Mouse (Mus musculus): ENCODE data around the gene Gm17349. TPM values are rescaled to one million over a fixed set of nuclear protein-coding genes. Genes with fewer than 3 reads are reported as not detected.

Gm17349 gene
- polyA plus RNA-seq, 1 experiment from 2014 or later: not detected

DNA sequence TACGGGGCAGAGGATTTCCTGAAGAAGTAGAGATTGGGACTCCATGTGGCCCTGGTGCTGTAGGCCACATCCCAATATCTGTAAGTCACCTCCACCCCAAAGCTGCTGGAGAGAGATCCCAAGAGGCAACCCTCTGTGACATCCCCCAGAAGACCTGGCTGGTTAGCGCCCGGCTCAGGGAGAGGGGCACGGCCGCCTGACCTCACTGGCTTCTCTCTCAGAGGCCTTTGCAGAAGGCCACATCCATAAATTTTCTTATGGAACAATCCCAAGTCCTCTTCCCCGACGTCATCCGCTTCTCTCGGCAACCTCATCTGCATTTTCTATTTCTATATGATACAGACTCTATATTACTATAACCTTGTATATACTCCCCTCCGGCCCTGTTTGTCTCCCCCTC lies 5.6 kb downstream of the Gm17349 start:
- H3K4me3 ChIP-seq (ENCODE audit: low read depth, low read length): no peak overlapping the region
- 81% methylated on average over 8 of the region's 10 CpGs for WGBS
- peaks cover 15% of the 10 kb centered on the region for H3K4me1 ChIP-seq (ENCODE audit: control insufficient read depth, insufficient read depth, low read length)
- DNase-seq (ENCODE audit: low spot score): no peak
- no peaks in the 10 kb centered on the region for H3K9me3 ChIP-seq (ENCODE audit: control insufficient read depth, low read length)
- no peak for ATAC-seq (ENCODE audit: low read depth)
- peaks cover 14% of the 10 kb centered on the region for H3K36me3 ChIP-seq (ENCODE audit: control insufficient read depth, insufficient read depth, low read length)
- no peaks in the 10 kb centered on the region for H3K27me3 ChIP-seq (replicated peaks; ENCODE audit: control insufficient read depth, insufficient read depth, low read length)
- H3K9ac ChIP-seq (ENCODE audit: low read depth, low read length): peak overlapping the region; percentile 25; the same call in 1 of the 2 replicates
- H3K4me2 ChIP-seq (ENCODE audit: low read depth, low read length): no peak overlapping the region
- no peak overlapping the region for H3K27ac ChIP-seq (replicated peaks; ENCODE audit: low read depth, low read length)

DNA sequence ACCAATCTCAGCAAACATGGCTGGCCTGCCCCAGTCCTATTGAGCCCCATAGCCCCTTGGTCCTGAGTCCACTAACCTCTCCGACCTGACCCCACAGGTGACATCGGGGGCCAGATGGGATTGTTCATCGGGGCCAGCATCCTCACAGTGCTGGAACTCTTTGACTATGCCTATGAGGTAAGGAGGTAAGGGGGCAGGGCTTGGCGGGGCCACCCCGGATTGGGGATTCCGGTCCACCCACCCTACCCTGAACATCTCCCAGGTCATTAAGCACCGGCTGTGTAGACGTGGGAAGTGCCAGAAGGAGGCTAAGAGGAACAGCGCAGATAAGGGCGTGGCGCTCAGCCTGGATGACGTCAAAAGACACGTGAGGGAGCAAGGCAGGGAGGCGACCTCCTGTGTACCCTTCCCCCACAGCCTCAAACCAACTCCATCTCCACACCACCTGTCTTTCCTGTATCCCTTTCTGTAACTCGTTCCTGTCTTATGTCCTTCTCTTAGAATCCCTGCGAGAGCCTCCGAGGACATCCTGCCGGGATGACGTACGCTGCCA lies 6.7 kb downstream of the Gm17349 start:
- H3K9me3 ChIP-seq (ENCODE audit: control insufficient read depth, low read length): no peaks in the 10 kb centered on the region
- H3K9ac ChIP-seq (ENCODE audit: low read depth, low read length): no peak overlapping the region
- no peak overlapping the region for H3K4me3 ChIP-seq (ENCODE audit: low read depth, low read length)
- H3K4me2 ChIP-seq (ENCODE audit: low read depth, low read length): no peak overlapping the region
- ATAC-seq (ENCODE audit: low read depth) (no peak), DNase-seq (ENCODE audit: low spot score) (no peak)
- H3K27me3 ChIP-seq (replicated peaks; ENCODE audit: control insufficient read depth, insufficient read depth, low read length): no peaks in the 10 kb centered on the region
- H3K4me1 ChIP-seq (ENCODE audit: control insufficient read depth, insufficient read depth, low read length): peaks cover 10% of the 10 kb centered on the region
- WGBS: 33% methylated on average over 20 of the region's 20 CpGs
- H3K27ac ChIP-seq (replicated peaks; ENCODE audit: low read depth, low read length): no peak overlapping the region
- 0 out of 2 replicates have a peak, but pooled peaks cover 3% of the 10 kb centered on the region for H3K36me3 ChIP-seq (ENCODE audit: control insufficient read depth, insufficient read depth, low read length)

DNA sequence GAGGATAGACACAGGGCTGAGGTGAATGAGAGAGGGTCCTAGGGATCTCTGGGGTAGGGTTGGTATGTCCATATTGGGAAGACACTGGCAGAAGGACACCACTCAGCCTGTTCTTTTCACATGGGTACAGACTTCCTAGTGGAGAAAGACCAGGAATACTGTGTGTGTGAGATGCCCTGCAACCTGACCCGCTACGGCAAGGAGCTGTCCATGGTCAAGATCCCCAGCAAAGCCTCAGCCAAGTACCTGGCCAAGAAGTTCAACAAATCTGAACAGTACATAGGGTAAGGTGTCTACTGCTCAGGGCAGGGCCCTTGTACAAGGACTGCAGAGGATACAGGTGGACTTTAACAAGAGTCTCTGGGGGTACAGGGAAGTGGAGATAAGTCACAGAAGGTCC lies 8.0 kb downstream of the Gm17349 start:
- no peaks in the 10 kb centered on the region for H3K9me3 ChIP-seq (ENCODE audit: control insufficient read depth, low read length)
- H3K27me3 ChIP-seq (replicated peaks; ENCODE audit: control insufficient read depth, insufficient read depth, low read length): no peaks in the 10 kb centered on the region
- no peaks in the 10 kb centered on the region for H3K36me3 ChIP-seq (ENCODE audit: control insufficient read depth, insufficient read depth, low read length)
- no peak overlapping the region for H3K27ac ChIP-seq (replicated peaks; ENCODE audit: low read depth, low read length)
- ATAC-seq (ENCODE audit: low read depth) (no peak), DNase-seq (ENCODE audit: low spot score) (no peak)
- WGBS: 0% methylated on average over 2 of the region's 2 CpGs
- no peak overlapping the region for H3K4me3 ChIP-seq (ENCODE audit: low read depth, low read length)
- H3K4me1 ChIP-seq (ENCODE audit: control insufficient read depth, insufficient read depth, low read length): no peaks in the 10 kb centered on the region
- H3K9ac ChIP-seq (ENCODE audit: low read depth, low read length): no peak overlapping the region
- H3K4me2 ChIP-seq (ENCODE audit: low read depth, low read length): no peak overlapping the region

DNA sequence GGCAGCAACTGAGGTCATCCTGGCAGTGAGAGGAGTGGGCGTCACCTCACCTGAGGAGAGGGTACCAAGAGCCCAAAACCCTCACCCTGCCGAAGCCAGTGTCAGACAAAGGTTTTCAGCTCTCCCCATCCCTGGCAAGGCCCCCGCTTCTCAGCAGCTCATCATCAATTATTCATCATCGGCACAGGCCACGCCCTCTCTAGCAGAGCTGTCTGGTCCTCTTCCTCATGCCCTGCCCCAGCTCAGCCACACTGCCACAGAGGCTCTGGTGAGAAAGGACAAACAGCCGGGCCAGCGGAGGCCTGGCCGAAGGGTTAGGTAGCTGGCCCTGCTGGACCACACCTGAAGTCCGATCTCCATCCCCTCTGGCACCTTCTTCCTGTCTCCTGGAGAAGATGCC lies 13.3 kb downstream of the Gm17349 start:
- no peak overlapping the region for H3K4me3 ChIP-seq (ENCODE audit: low read depth, low read length)
- DNase-seq (ENCODE audit: low spot score) (no peak), ATAC-seq (ENCODE audit: low read depth) (no peak)
- H3K4me2 ChIP-seq (ENCODE audit: low read depth, low read length): no peak overlapping the region
- H3K9ac ChIP-seq (ENCODE audit: low read depth, low read length): no peak overlapping the region
- H3K27me3 ChIP-seq (replicated peaks; ENCODE audit: control insufficient read depth, insufficient read depth, low read length): no peaks in the 10 kb centered on the region
- no peak overlapping the region for H3K27ac ChIP-seq (replicated peaks; ENCODE audit: low read depth, low read length)
- H3K9me3 ChIP-seq (ENCODE audit: control insufficient read depth, low read length): no peaks in the 10 kb centered on the region
- no peaks in the 10 kb centered on the region for H3K4me1 ChIP-seq (ENCODE audit: control insufficient read depth, insufficient read depth, low read length)
- 59% methylated on average over 5 of the region's 9 CpGs for WGBS
- no peaks in the 10 kb centered on the region for H3K36me3 ChIP-seq (ENCODE audit: control insufficient read depth, insufficient read depth, low read length)

GRCm38 (mm10) chr15:99690924-99691323 lies 14.4 kb downstream of the Gm17349 start:
- H3K4me2 ChIP-seq (ENCODE audit: low read depth, low read length): no peak overlapping the region
- no peak for ATAC-seq (ENCODE audit: low read depth)
- H3K36me3 ChIP-seq (ENCODE audit: control insufficient read depth, insufficient read depth, low read length): no peaks in the 10 kb centered on the region
- H3K9me3 ChIP-seq (ENCODE audit: control insufficient read depth, low read length): no peaks in the 10 kb centered on the region
- H3K27me3 ChIP-seq (replicated peaks; ENCODE audit: control insufficient read depth, insufficient read depth, low read length): no peaks in the 10 kb centered on the region
- H3K27ac ChIP-seq (replicated peaks; ENCODE audit: low read depth, low read length): no peak overlapping the region
- no peaks in the 10 kb centered on the region for H3K4me1 ChIP-seq (ENCODE audit: control insufficient read depth, insufficient read depth, low read length)
- H3K4me3 ChIP-seq (ENCODE audit: low read depth, low read length): no peak overlapping the region
- WGBS: 9% methylated on average over 4 of the region's 4 CpGs
- DNase-seq (ENCODE audit: low spot score): no peak
- H3K9ac ChIP-seq (ENCODE audit: low read depth, low read length): no peak overlapping the region

- Histone ChIP-seq H3K36me3 (ENCODE audit: control insufficient read depth, insufficient read depth, low read length) (no peaks in the 10 kb centered on the region), H3K9me3 (ENCODE audit: control insufficient read depth, low read length) (no peaks in the 10 kb centered on the region), H3K27me3 (replicated peaks; ENCODE audit: control insufficient read depth, insufficient read depth, low read length) (no peaks in the 10 kb centered on the region), H3K4me1 (ENCODE audit: control insufficient read depth, insufficient read depth, low read length) (no peaks in the 10 kb centered on the region), H3K4me3 (ENCODE audit: low read depth, low read length) (no peak overlapping the region), H3K4me2 (ENCODE audit: low read depth, low read length) (no peak overlapping the region), H3K27ac (replicated peaks; ENCODE audit: low read depth, low read length) (no peak overlapping the region), H3K9ac (ENCODE audit: low read depth, low read length) (no peak overlapping the region)
- peak; percentile 69 for ATAC-seq (ENCODE audit: low read depth)
- DNase-seq (ENCODE audit: low spot score): peak; percentile 77
- 4% methylated on average over 4 of the region's 4 CpGs for WGBS
These were observed 16.6 kb downstream of the Gm17349 start for GRCm38 (mm10) chr15:99688712-99689111.

GRCm38 (mm10) chr15:99684156-99684555 lies 21.1 kb downstream of the Gm17349 start:
- H3K27ac ChIP-seq (replicated peaks; ENCODE audit: low read depth, low read length): no peak overlapping the region
- ATAC-seq (ENCODE audit: low read depth) (no peak), DNase-seq (ENCODE audit: low spot score) (no peak)
- no peaks in the 10 kb centered on the region for H3K36me3 ChIP-seq (ENCODE audit: control insufficient read depth, insufficient read depth, low read length)
- no peaks in the 10 kb centered on the region for H3K27me3 ChIP-seq (replicated peaks; ENCODE audit: control insufficient read depth, insufficient read depth, low read length)
- H3K4me1 ChIP-seq (ENCODE audit: control insufficient read depth, insufficient read depth, low read length): no peaks in the 10 kb centered on the region
- no peak overlapping the region for H3K9ac ChIP-seq (ENCODE audit: low read depth, low read length)
- WGBS: 91% methylated on average over 5 of the region's 5 CpGs
- no peak overlapping the region for H3K4me3 ChIP-seq (ENCODE audit: low read depth, low read length)
- no peak overlapping the region for H3K4me2 ChIP-seq (ENCODE audit: low read depth, low read length)
- H3K9me3 ChIP-seq (ENCODE audit: control insufficient read depth, low read length): no peaks in the 10 kb centered on the region

DNA sequence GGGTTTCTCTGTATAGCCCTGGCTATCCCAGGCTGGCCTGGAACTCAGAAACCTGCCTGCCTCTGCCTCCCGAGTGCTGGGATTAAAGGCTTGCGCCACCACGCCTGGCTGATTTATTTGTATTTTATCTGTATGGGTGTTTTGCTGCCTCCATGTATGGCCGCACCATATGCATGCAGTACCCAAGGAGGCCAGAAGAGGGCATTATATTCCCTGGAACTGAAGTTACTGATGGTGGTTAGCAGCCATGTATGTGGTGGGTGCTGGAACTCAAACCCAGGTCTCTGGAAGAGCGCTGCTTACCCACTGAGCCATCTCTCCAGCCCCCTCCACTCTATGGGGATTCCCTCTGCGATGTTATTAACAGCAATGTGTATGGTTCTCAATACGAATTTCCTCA lies 22.4 kb downstream of the Gm17349 start:
- H3K4me3 ChIP-seq (ENCODE audit: low read depth, low read length): no peak overlapping the region
- H3K4me1 ChIP-seq (ENCODE audit: control insufficient read depth, insufficient read depth, low read length): no peaks in the 10 kb centered on the region
- H3K27ac ChIP-seq (replicated peaks; ENCODE audit: low read depth, low read length): no peak overlapping the region
- H3K4me2 ChIP-seq (ENCODE audit: low read depth, low read length): no peak overlapping the region
- ATAC-seq (ENCODE audit: low read depth) (no peak), DNase-seq (ENCODE audit: low spot score) (no peak)
- no peaks in the 10 kb centered on the region for H3K27me3 ChIP-seq (replicated peaks; ENCODE audit: control insufficient read depth, insufficient read depth, low read length)
- H3K9me3 ChIP-seq (ENCODE audit: control insufficient read depth, low read length): no peaks in the 10 kb centered on the region
- H3K9ac ChIP-seq (ENCODE audit: low read depth, low read length): no peak overlapping the region
- WGBS: 92% methylated on average over 7 of the region's 7 CpGs
- no peaks in the 10 kb centered on the region for H3K36me3 ChIP-seq (ENCODE audit: control insufficient read depth, insufficient read depth, low read length)

DNA sequence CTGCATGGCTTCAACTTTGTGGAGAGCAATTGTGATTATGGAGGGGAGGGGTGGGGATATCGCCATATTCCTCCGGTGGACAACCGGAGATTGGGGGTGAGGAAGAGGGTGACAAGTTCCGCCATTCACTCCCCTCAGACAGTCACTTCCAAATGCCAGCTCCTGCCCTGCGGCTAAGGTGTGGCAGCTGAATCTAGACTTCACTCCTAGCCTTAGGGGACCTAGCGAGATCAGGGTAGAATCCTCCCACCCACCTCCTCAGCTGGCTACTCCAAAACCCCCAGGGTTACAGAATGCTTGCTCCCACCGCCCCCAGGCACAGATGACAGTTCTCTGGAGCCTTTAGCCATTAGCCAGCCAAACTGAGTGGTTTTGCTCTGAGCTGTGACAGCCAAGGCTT lies 26.3 kb downstream of the Gm17349 start:
- no peak overlapping the region for H3K9ac ChIP-seq (ENCODE audit: low read depth, low read length)
- no peak for ATAC-seq (ENCODE audit: low read depth)
- H3K36me3 ChIP-seq (ENCODE audit: control insufficient read depth, insufficient read depth, low read length): no peaks in the 10 kb centered on the region
- no peaks in the 10 kb centered on the region for H3K4me1 ChIP-seq (ENCODE audit: control insufficient read depth, insufficient read depth, low read length)
- no peak overlapping the region for H3K4me3 ChIP-seq (ENCODE audit: low read depth, low read length)
- WGBS: 69% methylated on average over 6 of the region's 7 CpGs
- DNase-seq (ENCODE audit: low spot score): no peak
- H3K4me2 ChIP-seq (ENCODE audit: low read depth, low read length): no peak overlapping the region
- no peak overlapping the region for H3K27ac ChIP-seq (replicated peaks; ENCODE audit: low read depth, low read length)
- no peaks in the 10 kb centered on the region for H3K9me3 ChIP-seq (ENCODE audit: control insufficient read depth, low read length)
- peaks cover 4% of the 10 kb centered on the region; the same call in 1 of the 2 replicates for H3K27me3 ChIP-seq (replicated peaks; ENCODE audit: control insufficient read depth, insufficient read depth, low read length)
